Mouse (Mus musculus): ENCODE measurements around the gene Rnf103.
"Not testable (repeated sequence)": the region's sequence is repeated elsewhere in the genome, so short reads cannot be mapped to it uniquely, and the experiment has no call there.

Gene Rnf103

DNA sequence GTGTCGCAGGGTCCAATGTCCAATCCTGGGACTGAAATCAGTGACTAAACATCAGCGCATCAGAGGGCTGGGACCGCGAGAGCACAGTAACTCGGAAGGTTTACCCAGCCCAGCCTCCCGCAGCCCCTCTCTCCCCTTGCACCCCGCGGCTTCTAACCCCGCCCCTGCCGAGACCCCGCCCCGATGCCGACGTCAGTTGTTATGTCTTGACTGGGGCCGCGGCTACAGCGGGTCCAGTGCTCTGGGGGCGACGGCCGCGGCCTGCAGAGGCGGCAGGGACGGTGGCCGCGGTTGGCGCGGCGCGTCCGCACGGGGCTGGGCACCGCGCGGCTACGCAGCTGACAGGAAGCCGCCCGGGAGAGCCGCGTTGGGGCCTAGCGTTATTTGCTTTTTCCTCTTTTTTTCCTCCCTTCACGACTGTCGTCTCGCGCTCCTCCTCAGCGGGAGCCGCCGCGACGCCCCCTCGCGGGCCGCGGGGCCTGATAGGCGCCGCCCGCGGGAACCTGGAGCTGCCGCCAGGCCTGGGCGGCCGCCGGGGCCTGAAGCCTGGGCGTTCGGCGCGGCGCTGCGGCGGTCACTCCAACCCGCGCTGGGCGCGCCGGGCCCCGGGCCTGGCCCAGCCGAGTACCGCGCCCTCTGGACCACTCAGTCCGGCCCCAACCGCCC lies at the start of gene Rnf103:
TSS of gene Rnf103 (plus strand) at position 220 of the 666 bp plus-strand sequence.
- DNase-seq (ENCODE audit: low read depth, low spot score) = peak; percentile 93

DNA sequence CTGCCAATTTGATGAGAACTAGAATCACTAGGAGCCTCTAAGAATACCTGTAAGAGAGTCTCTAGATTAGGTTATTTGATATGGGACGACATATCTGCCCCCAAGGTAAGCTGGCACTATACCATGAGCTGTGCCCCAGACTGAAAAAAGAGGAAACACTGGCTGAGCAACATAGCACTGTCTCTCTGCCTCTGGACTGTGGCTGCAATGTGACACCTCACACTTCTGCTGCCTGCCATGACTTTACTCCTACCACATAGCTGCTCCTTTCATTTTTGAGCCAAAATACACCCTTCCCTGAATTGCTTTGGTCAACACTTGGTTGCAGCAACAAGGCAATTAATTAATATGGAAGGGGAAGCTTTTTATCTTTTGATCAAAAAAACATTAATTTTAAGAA lies 48.9 kb upstream of the Rnf103 start:
- DNase-seq (ENCODE audit: low read depth, low spot score) = no peak

DNA sequence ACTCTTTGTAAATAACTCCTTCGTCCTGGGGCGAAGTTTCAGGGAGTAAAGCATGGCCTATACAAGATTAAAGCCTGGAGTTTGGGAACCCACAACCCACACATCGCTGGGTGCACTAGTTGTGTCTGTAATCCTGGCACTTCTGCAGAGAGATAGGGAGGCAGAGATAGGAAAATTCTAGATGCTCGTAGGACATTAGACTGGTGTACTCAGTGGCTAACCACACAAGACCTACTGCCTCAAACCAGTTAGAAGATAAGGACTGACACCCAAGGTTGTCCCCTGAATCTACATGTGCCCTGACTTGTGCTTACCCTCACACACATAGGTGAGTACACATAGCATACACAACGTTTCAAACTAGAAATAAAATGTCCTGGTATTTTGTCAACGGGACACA lies 48.1 kb upstream of the Rnf103 start:
- DNase-seq (ENCODE audit: low read depth, low spot score) = no peak

DNA sequence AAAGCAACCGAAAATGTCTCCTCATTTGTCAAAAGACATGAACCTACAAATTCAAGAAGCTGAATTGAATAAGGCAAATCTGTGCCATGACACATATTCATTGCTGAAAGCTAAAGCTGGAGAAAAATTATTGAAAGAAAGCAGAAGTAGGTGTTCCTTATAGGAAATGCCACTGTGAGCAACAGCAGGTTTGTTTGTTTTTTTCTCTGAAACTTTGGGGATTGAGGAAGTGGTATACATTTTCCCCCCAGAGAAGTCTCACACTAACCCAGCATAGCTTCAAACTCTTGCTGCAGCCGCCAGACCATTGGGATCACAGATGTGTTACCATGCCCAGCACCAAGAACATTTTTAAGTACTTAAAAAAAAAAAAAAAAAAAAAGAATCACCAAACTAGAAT lies 40.9 kb upstream of the Rnf103 start:
- DNase-seq (ENCODE audit: low read depth, low spot score) = no peak

DNA sequence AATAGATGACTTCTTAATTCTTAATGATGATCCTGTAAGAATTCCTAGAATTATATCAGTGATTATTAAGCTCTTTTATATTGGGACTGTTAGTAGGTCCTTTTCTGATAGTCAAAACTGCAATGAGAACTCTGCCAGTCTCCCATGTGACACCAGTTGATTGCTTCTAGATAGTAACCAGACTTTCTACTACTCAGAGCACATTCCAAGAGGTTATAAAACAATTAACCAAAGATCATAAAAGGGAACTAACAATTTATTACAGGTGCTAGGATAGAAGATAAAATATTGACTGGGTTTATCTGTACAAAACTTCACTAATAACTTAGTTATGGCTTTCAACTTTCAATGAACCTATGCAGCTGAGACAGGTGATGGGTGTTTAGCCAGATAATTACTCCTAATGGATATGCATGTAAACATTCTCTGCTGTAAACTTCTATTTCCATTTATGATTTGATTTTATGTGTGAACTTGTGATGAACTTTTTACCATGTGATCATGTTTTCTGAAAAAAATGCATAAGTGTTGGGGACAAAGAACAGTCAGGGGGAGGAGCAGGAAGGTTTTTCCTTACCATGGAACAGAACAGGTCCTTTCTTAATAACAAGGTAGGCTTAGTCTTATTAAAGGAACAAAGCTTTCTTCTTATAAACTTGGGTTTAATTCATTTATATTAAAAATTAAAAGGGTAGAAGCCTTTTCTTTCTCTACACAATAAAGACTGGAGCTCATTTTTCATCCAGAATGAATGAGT lies 39.5 kb upstream of the Rnf103 start:
- not testable (repeated sequence) for DNase-seq (ENCODE audit: low read depth, low spot score)

DNA sequence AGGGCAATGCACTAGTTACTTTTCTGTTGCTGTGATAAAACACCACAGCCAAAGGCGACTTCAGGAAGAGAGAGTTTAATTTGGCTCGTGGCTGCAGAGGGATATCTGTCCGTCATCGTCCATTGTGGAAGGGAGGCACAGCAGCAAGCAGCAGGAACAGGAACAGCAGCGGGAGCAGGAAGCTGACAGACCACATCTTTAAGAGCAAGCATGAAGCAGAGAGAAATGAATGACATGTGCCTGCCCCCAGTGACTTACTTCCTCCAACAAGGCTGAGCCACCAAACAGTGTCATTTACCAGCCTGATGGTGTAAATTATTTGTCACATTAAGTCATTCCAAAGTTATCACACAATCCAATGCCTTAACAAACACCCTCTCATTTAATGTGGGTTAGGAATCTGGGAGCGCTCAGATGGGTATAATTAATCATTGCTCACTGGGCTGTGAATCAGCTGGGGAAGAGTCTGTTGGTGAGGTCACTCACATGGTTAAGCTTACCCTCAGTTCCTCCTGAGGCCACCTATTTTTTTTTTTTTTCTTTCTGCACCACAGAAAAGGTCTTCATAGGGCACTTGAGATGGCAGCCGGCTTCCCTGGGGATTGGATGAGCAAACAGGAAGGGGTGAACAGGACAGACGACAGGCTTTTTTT lies 35.6 kb upstream of the Rnf103 start:
- DNase-seq (ENCODE audit: low read depth, low spot score) = no peak

DNA sequence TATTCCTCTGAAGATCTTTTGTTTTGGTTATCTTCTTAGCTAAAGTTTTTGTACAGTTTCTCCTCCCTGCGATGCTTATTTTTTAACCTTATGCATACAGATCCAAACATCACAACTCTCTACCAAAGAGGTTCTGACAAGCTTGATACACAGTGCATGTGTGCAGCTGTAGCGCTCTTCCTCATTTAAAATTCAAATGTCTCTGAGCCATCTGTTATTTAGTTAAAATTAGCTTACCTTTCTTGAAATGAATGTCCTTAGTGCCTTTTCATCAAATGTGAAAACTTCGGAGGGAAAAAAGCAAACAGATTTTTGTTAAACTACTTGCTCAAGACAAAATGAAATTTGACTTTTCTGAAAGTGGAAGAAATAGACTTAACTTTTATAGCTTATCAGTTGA lies 28.5 kb upstream of the Rnf103 start:
- no peak for DNase-seq (ENCODE audit: low read depth, low spot score)

DNA sequence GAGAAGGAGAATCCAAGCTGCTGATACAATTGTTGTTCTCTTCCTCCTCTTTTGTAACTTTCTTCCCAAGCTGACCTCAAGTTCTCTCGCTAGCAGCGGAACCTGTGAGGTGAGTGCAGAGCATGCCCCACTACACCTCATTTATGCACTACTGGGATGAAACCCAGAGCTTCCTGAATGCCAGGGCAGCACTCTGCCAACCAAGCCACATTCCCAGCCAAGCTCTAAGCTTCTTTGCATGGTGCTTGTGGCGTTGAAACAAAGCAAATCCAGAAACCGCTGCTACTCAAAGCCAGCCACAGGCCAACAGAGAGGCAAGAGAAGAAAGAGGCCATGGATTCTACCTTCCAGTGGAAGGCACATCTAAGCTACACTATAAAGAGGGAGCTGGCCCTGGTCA lies 25.9 kb upstream of the Rnf103 start:
- DNase-seq (ENCODE audit: low read depth, low spot score) = no peak

DNA sequence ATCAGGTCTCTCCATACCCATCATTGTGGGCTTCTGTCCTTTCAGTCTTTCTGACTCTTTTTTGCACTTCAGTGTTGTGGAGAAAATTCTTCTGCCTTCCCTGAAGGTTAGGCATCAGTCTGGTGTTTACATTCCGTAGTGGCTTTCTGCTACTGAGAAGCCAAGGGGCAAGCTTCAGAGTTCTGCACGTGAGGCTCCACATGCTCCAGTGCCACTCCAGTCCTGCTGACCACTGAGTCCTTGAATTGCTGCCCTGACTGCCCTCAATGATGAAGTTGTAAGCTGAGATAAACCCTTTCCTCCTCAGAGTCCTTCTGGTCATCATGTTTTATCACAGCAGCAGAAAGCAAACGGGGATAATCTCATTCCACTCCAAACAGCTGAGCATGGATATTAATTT lies 24.4 kb upstream of the Rnf103 start:
- no peak for DNase-seq (ENCODE audit: low read depth, low spot score)

DNA sequence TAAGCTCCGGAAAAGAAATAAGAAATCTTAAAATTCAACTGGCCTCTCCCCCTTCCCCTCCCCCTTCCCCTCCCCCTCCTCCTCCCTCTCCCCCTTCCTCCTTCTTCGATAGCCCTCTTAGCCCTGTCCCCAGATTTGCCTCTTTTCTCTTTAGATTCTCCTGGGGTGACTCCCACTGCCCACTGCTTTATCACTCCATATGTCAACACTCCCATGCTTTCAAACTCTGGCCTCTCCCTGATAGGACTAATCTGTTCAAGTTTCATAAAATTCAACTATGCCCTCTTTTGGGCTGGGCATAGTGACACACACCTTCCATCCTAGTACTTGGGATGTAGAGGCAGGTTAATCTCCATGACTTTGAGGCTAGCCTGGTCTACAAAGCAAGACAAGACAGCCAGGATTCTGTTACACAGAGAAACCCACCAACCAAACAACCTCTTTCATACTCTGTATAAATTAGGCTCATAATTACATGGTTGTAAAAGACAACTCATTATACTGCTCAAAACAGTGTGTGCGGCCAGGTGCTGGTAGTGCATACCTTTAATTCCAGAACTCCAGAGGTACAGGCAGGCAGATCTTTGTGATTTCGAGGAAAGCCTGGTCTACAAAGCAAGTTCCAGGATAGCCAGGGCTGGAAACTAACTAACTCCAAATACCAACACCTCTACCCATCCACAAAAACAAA lies 21.7 kb upstream of the Rnf103 start:
- DNase-seq (ENCODE audit: low read depth, low spot score) = no peak

DNA sequence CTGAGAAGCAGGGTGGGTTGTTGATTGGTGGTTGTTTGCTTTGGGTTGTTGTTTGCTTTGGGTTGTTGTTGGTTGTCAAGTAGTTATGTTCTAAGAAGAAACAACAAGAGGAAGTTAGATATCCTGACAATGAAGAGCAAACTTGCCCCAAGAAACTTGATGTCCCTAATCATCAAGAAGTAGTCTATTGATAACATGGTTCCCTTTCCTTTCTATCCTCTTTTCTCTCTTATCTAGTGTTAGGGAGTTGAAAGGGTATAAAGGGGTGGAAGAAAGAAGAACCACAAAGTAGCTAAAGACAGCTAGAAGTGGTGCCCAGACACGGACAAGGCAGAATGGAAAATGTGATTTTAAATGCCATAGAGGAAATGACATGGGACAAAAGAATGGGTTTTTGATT lies 20.9 kb upstream of the Rnf103 start:
- no peak for DNase-seq (ENCODE audit: low read depth, low spot score)

DNA sequence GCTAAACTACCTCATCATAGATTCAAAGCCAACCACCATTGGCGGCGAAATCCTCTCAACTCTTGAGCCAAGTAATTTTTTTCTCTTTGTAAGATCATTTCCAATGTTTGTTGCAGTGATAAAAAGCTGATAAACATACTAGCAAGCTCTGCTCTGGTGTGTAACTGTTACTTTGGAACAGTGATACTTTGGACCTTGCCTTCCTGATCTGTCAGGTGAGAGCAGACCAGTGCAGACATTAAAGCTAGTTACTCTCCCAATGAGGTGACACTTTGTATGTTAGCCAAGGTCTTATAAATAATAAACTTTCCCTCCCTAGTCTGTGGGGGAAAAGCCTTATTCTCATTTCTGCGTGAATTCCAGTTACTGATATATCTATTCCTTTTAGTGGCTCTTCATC lies 18.1 kb upstream of the Rnf103 start:
- no peak for DNase-seq (ENCODE audit: low read depth, low spot score)

DNA sequence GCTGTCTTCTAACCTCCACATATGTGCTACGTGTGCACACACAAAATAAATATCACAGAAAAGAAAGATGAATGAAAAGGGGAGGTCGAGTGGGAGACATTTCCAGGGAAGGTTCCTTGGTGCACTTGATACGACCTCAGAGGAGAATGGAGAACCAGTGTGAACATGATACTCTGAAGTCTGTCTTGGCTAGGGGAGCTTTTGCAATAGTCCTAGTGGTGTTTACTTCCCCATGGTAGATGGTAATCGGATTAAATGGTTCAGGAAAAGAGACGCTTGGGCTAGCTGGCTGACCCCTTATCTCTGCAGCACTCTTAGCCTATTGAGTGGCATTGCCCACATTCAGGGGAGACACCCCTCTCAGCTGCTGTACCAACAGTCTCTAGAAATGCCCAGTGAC lies 16.9 kb upstream of the Rnf103 start:
- DNase-seq (ENCODE audit: low read depth, low spot score) = no peak

DNA sequence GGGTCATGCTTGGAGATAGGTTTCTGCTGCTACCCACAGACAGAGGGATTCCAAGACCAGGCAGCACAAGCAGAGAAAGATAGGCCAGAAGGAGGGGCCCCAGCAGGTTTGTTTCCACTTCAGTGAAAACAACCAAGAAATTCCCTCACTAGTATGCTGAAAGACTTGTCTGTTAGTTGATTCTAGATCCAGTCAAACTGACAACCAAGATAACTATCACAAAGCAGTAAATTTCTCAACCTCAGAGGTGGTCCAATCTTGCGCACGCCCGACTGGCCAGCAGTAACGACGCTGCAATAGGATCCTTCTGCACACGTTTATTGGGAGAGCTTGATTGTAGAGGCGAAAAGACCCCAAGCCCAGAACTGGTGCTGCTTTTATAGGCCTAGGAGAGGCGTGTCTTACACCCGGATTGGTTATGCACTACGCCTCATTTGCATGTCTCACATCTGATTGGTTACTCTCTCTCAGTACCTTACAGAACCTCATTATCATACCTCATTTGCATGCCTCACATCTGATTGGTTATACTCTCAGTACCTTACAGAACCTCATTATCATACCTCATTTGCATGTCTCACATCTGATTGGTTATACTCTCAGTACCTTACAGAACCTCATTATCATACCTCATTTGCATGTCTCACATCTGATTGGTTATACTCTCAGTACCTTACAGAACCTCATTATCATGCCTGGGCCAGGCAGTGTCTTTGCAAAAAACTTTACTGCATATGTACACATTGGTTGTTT lies 14.7 kb upstream of the Rnf103 start:
- DNase-seq (ENCODE audit: low read depth, low spot score) = not testable (repeated sequence)

DNA sequence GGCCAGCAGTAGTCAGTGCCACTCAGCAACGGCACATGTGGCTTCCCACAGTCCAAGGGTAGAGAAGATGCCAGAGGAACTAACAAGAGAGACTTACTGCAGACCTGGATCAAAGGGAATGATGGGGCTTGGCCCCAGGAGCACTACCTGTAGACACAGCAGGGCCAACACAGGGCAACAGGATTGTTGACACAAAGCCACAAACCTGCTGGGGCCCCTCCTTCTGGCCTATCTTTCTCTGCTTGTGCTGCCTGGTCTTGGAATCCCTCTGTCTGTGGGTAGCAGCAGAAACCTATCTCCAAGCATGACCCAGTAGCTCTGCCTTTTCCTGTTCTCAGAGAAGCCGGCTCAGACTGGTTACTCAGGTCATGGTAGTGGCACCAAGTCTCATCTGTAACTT lies 14.1 kb upstream of the Rnf103 start:
- DNase-seq (ENCODE audit: low read depth, low spot score) = not testable (repeated sequence)

DNA sequence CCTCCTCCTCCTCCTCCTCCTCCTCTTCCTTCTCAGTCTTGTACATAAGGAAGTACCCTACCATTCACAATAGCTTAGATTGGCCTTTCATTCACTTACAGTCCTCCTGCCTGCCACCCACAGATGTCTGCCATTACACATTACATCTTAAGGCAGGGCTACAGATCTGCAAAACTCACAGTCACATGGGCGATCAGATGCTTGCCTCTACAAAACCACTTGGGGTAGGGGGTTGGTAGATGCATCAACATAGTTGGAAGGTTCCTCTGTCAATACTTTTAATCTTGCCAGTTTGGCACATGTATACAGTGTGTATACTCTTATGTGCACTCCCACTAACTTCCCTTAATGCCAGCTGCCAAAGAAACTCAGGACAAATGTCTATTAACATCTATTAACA lies 13.6 kb upstream of the Rnf103 start:
- DNase-seq (ENCODE audit: low read depth, low spot score) = no peak

DNA sequence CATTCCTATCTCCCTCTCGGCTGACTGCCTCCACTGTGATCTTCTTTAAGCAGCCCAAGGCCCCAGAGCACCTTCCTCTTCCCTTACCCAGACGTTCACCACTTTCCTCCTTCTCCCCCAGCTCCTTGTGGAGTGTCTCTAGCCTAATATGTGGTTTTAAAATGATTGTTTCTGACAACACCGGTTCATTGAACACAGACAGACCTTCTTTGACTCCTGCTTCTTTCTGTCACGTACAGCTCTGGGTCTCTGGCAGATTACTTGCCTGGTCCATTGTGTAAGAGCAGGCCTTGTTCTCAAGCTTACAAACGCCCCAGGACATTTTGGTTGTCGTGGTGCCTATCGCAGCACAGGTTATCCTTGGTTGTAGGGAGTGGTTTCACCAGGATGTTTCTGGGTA lies 12.6 kb upstream of the Rnf103 start:
- no peak for DNase-seq (ENCODE audit: low read depth, low spot score)

DNA sequence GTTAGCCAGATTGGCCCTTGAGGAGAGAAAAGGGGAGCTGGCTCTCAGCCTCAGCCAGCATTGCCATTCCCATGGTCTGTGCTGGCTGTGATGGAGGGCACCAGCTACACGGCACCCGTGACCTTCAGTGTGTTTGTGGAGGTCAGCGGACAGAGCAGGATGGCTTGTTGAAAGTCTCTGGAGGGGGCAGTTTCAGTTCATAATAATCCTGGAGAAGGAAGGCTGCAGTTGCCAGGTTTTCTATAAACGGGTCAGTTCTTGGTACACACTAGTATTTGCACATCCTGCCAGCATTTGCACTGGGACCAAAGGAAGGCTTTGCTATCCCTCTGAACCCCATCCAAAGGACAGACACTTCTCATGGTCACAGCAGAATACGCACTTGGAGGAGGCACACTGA lies 8.4 kb upstream of the Rnf103 start:
- no peak for DNase-seq (ENCODE audit: low read depth, low spot score)

DNA sequence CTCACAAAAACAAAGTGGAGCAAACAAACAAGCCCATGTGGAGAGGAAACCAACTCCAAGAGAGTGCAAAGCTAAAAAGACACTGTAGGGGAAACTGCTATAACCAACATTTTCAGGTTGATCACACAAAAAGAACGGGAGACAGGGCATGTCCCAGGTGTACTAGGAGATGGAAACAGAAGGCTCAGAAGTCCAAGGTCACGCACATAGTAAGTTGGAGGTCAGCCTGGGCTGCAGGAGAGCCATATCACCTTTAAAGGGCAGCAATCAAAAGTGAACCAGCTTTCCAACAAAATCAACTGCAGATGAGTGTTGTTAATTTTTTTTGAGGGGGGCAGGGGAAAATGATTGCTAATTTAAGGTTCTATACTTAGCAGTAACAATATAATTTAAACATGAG lies 7.5 kb upstream of the Rnf103 start:
- DNase-seq (ENCODE audit: low read depth, low spot score) = no peak

DNA sequence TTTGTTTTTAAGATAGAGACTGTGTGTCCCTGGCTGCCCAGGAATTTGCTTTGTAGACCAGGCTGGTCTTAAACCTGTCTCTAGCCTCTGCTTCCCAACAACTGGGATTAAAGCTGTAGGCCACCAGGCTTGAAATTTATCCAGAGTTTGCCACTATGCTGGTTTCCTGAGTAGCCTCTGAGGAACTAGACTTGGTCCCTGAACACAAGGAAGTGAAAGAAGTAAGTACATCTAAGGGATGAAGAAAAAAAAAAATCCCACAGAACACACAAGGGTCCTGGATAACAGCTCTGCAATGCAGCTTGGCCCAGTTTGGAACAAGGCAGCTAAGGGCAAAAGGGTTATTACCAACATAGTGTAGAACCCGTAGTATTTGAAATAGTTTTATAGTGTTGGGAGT lies 6.8 kb upstream of the Rnf103 start:
- no peak for DNase-seq (ENCODE audit: low read depth, low spot score)

DNA sequence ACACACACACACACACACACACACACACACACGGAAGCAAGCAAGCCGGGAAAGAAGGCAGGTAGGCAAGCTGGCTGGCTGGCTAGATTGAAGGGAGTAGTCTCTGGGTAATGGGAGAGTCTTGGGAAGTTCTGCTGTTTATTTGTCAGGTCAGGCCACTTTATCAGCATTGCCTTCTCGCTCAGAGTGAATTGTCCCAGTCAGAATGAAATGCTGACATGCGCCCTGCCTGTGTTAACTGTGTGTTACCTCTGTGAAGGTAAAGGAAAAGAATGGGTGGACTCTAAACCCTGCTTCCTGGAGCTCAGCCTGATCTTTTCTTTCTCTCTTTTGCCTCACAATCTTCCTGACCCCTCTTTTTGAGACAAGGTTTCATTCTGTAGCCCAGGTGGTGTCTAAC lies 5.7 kb upstream of the Rnf103 start:
- no peak for DNase-seq (ENCODE audit: low read depth, low spot score)

DNA sequence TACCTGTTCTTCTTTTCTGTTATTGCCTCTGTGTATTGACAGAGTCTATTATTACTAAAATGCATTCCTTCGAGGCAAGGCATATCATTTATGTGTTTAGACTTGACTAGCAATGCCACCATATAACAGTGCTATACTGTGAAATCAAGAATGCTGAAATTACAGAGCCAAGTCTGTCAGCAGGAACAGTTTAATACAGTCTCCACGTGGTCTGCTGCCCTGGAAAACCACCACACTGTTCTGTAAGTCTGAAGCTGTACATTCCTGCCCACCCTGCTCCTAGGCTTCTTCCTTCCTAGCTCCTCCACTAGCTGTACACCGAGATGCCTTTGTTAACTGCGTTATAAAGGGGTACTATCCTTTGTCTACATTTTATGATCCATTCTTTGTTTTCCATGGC lies 1.6 kb upstream of the Rnf103 start:
- DNase-seq (ENCODE audit: low read depth, low spot score) = no peak

All from CD4-positive, CD25-positive, alpha-beta regulatory T cell, adult 2 months (primary cell).